Mouse (Mus musculus): ENCODE data around the gene Kiss1r.

- TF ChIP-seq POLR2A (IDR thresholded peaks at IDR 0.05; ENCODE audit: borderline replicate concordance, extremely low read depth, insufficient read depth, insufficient read length, poor library complexity, severe bottlenecking) (no peak), CTCF (IDR thresholded peaks at IDR 0.05; ENCODE audit: borderline replicate concordance, extremely low read depth, insufficient read depth, insufficient read length) (no peak)
Observed at GRCm38 (mm10) chr10:79947502-79947901, 30.7 kb downstream of the Kiss1r start.
